Mouse (Mus musculus) B cell, adult 2 months (primary cell): ENCODE data around the gene Mettl6.

ENCODE experiments used
- DNase-seq, 2 experiments: peaks; one replicate each; pipeline ENCODE4 v3.0.0; 2022

Mettl6 gene

GRCm38 (mm10) chr14:31494975-31495455, at the start of gene Mettl6:
TSS of gene Mettl6 (minus strand) at chr14:31495040.
- peak; percentile 89 to 90 for DNase-seq

- no peak for DNase-seq
Measured at GRCm38 (mm10) chr14:31543885-31544442, 49.1 kb upstream of the Mettl6 start.

- DNase-seq, result peak; percentile 23 to 37
Measured at GRCm38 (mm10) chr14:31537298-31537697, 42.5 kb upstream of the Mettl6 start.

GRCm38 (mm10) chr14:31532656-31533055, 37.8 kb upstream of the Mettl6 start:
- no peak for DNase-seq

GRCm38 (mm10) chr14:31531506-31532148, 36.8 kb upstream of the Mettl6 start:
- peak; percentile 78 to 81 for DNase-seq

GRCm38 (mm10) chr14:31530847-31531246, 36.0 kb upstream of the Mettl6 start:
- no peak for DNase-seq

- DNase-seq, result no peak
Measured at GRCm38 (mm10) chr14:31525040-31525810, 30.4 kb upstream of the Mettl6 start.

GRCm38 (mm10) chr14:31521318-31521717, 26.5 kb upstream of the Mettl6 start:
- DNase-seq, result peak in 1 of 2 experiments; percentile 14

- no peak for DNase-seq
Measured at GRCm38 (mm10) chr14:31519165-31519564, 24.3 kb upstream of the Mettl6 start.

GRCm38 (mm10) chr14:31515895-31516294, 21.1 kb upstream of the Mettl6 start:
- no peak for DNase-seq

GRCm38 (mm10) chr14:31510322-31510721, 15.5 kb upstream of the Mettl6 start:
- no peak for DNase-seq

- DNase-seq, result no peak
Measured at GRCm38 (mm10) chr14:31509911-31510310, 15.1 kb upstream of the Mettl6 start.

GRCm38 (mm10) chr14:31506456-31506855, 11.6 kb upstream of the Mettl6 start:
- no peak for DNase-seq

- DNase-seq, result no peak
Measured at GRCm38 (mm10) chr14:31503406-31503805, 8.6 kb upstream of the Mettl6 start.

GRCm38 (mm10) chr14:31499526-31499925, 4.7 kb upstream of the Mettl6 start:
- no peak for DNase-seq

- DNase-seq, result peak; percentile 7 to 21
Measured at GRCm38 (mm10) chr14:31496241-31496646, 1.4 kb upstream of the Mettl6 start.

- DNase-seq, result peak; percentile 7 to 8
Measured at GRCm38 (mm10) chr14:31495538-31495937, 698 bp upstream of the Mettl6 start.

GRCm38 (mm10) chr14:31494349-31494974, 378 bp downstream of the Mettl6 start, which contains the start of gene Eaf1:
TSS of gene Eaf1 (plus strand) at chr14:31494399.
- peak in 1 of 2 experiments; percentile 59 for DNase-seq

GRCm38 (mm10) chr14:31493901-31494300, 939 bp downstream of the Mettl6 start:
- peak; percentile 30 to 34 for DNase-seq

GRCm38 (mm10) chr14:31488055-31488454, 6.8 kb downstream of the Mettl6 start:
- no peak for DNase-seq

GRCm38 (mm10) chr14:31486465-31486864, 8.4 kb downstream of the Mettl6 start:
- no peak for DNase-seq

GRCm38 (mm10) chr14:31482417-31482816, 12.4 kb downstream of the Mettl6 start:
- no peak for DNase-seq

- DNase-seq, result peak in 1 of 2 experiments; percentile 14
Measured at GRCm38 (mm10) chr14:31473297-31473696, 21.5 kb downstream of the Mettl6 start.
